8 mouse cellular contexts compared by ENCODE assay signal in genomic region chr12:49170097-49170496, GRCm38 (mm10).
A peak's percentile ranks its signal among the peaks of the same experiment; 100 is the strongest.
DNase-seq lines count a peak whose midpoint lies in the region; ATAC-seq and TF ChIP-seq lines count a peak whose summit lies in the region.

No protein-coding gene starts in this region.

- peak in 1 of 2 experiments; percentile 12 for DNase-seq in cerebellum, adult 2 months
- DNase-seq in cerebellum, adult 11-12 months = no peak
- DNase-seq in layer of hippocampus, adult 18-20 months (ENCODE audit: low spot score in 2 of 2) = peak; percentile 4 to 34
- DNase-seq in right cerebral cortex, adult 18-20 months = peak; percentile 26
- DNase-seq in cerebellum, adult 9-10 months = no peak
- DNase-seq in heart, adult 9 months (ENCODE audit: low spot score in 2 of 2) = no peak

- H3K9ac ChIP-seq in neural tube, embryonic 12.5 days = no peak overlapping the region
- no peak overlapping the region for H3K9ac ChIP-seq in neural tube, embryonic 15.5 days (replicated peaks)

- peak; percentile 41; the same call in 1 of the 2 replicates for TF ChIP-seq CTCF in cerebellum, adult 2 months (IDR thresholded peaks at IDR 0.05; ENCODE audit: borderline replicate concordance, insufficient read depth, low read depth, low read length)

- ATAC-seq in neural tube, embryonic 12.5 days (ENCODE audit: low FRiP score, low read depth) = peak; percentile 79
- ATAC-seq in neural tube, embryonic 15.5 days (ENCODE audit: low FRiP score) = no peak

- H3K9me3 ChIP-seq in neural tube, embryonic 12.5 days = no peaks in the 10 kb centered on the region
- H3K9me3 ChIP-seq in neural tube, embryonic 15.5 days (replicated peaks) = no peaks in the 10 kb centered on the region

- no peak overlapping the region for H3K4me3 ChIP-seq in cerebellum, adult 2 months (replicated peaks; ENCODE audit: insufficient read depth, low read depth, low read length)
- H3K4me3 ChIP-seq in neural tube, embryonic 12.5 days = no peak overlapping the region
- H3K4me3 ChIP-seq in neural tube, embryonic 15.5 days (replicated peaks) = no peak overlapping the region

- 60% methylated on average over 5 of the region's 5 CpGs for whole genome bisulfite sequencing in cerebellum, adult 2 months
- 58% methylated on average over 5 of the region's 5 CpGs for WGBS in neural tube, embryonic 12.5 days
- 58% methylated on average over 5 of the region's 5 CpGs for WGBS in neural tube, embryonic 15.5 days

- H3K36me3 ChIP-seq in neural tube, embryonic 12.5 days = no peaks in the 10 kb centered on the region
- H3K36me3 ChIP-seq in neural tube, embryonic 15.5 days = no peaks in the 10 kb centered on the region

- H3K4me2 ChIP-seq in neural tube, embryonic 12.5 days (replicated peaks) = no peak overlapping the region
- no peak overlapping the region for H3K4me2 ChIP-seq in neural tube, embryonic 15.5 days

- no peak for TF ChIP-seq POLR2A in cerebellum, adult 2 months (IDR thresholded peaks at IDR 0.05; ENCODE audit: borderline replicate concordance, insufficient read depth, low read length)

- no peaks in the 10 kb centered on the region for H3K4me1 ChIP-seq in cerebellum, adult 2 months (ENCODE audit: control insufficient read depth, insufficient read depth, low read length)
- no peaks in the 10 kb centered on the region for H3K4me1 ChIP-seq in neural tube, embryonic 12.5 days
- H3K4me1 ChIP-seq in neural tube, embryonic 15.5 days = no peaks in the 10 kb centered on the region

- no peak overlapping the region for H3K27ac ChIP-seq in cerebellum, adult 2 months (ENCODE audit: insufficient read depth, low read length)
- no peak overlapping the region for H3K27ac ChIP-seq in neural tube, embryonic 12.5 days
- H3K27ac ChIP-seq in neural tube, embryonic 15.5 days (replicated peaks) = no peak overlapping the region

- H3K27me3 ChIP-seq in cerebellum, adult 2 months (ENCODE audit: control insufficient read depth, insufficient read depth, low read length) = no peaks in the 10 kb centered on the region
- H3K27me3 ChIP-seq in neural tube, embryonic 12.5 days (replicated peaks) = no peaks in the 10 kb centered on the region
- no peaks in the 10 kb centered on the region for H3K27me3 ChIP-seq in neural tube, embryonic 15.5 days (replicated peaks)

Comparison
In these comparisons a context has a peak if more than half of its experiments do, and no peak if none do; other contexts are left out.
1. DNase-seq: peak in layer of hippocampus, adult 18-20 months (2 of 2) and right cerebral cortex, adult 18-20 months (single experiment); none in cerebellum, adult 11-12 months (single experiment), cerebellum, adult 9-10 months (single experiment) and heart, adult 9 months (0 of 2).